Mouse (Mus musculus) heart, postnatal 0 days (tissue): ENCODE measurements at regions not wholly inside any gene's neighbourhood (a gene's known extent, or its start where the extent isn't known, plus 50 kb on each side); places are given as distances from the start of the nearest gene placed in this dataset.

Experiments used
- CTCF ChIP-seq: IDR thresholded peaks from 2 replicates; pipeline ENCODE4 v1.5.1; 2016; ENCODE audit warnings: antibody characterized with exemption, control low read depth, low read depth
- EP300 ChIP-seq: IDR thresholded peaks from 2 replicates; pipeline ENCODE4 v1.6.1; 2016; ENCODE audit warnings: antibody characterized with exemption, low read depth

DNA sequence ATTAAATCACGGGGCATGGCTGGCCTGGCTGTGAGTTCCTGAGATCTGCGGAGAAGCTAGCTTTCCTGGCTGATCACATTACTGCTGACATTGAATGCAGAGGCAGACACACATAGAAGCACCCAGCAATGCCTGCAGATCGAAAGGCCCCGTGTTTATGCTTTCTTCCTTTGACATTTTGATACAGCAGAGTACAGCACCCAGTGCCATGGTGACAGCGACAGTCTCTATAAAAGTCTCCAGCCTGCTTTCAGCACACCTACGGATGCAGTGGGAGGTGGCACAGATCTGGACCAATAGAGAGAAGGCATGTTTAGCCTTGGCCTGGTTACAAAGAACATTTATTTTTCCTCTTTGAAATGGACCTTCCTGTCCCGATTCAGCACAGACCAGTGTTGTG is 99.2 kb upstream of the Bod1 start:
- TF ChIP-seq EP300: no peak
- no peak for TF ChIP-seq CTCF
